Mouse (Mus musculus) forebrain, postnatal 0 days (tissue): ENCODE data around the gene Vsig10. TPM values are rescaled to one million over a fixed set of nuclear protein-coding genes. Genes with fewer than 3 reads are reported as not detected.

ENCODE experiments used
- ATAC-seq: fragments of 200-750 bp; cut with Nextera tagmentation; 2 replicates; pipeline ENCODE4 v1.8.0; 2017; ENCODE audit warnings: mild to moderate bottlenecking, moderate library complexity
- DNase-seq: peaks from one replicate; pipeline ENCODE4 v3.0.0-alpha.2; 2015
- H3K27ac ChIP-seq: fragments of 300-500 bp; sonication (generic); 2 replicates; pipeline ENCODE4 v1.5.1; 2014; ENCODE audit warnings: low read depth, mild to moderate bottlenecking, antibody characterized with exemption, low read length, moderate library complexity, mixed read lengths
- H3K27me3 ChIP-seq: fragments of 300-500 bp; sonication (generic); 2 replicates; pipeline ENCODE4 v1.6.1; 2014; ENCODE audit warnings: mild to moderate bottlenecking, low read length, mixed read lengths; ENCODE audit not compliant: insufficient read depth
- H3K36me3 ChIP-seq: fragments of 300-500 bp; sonication (generic); 2 replicates; pipeline ENCODE4 v1.6.1; 2014; ENCODE audit warnings: mild to moderate bottlenecking, moderate library complexity; ENCODE audit not compliant: insufficient read depth
- H3K4me1 ChIP-seq: fragments of 300-500 bp; sonication (generic); 2 replicates; pipeline ENCODE4 v1.6.1; 2014; ENCODE audit warnings: antibody characterized with exemption; ENCODE audit not compliant: insufficient read depth
- H3K4me2 ChIP-seq: fragments of 300-500 bp; sonication (generic); 2 replicates; pipeline ENCODE4 v1.6.1; 2014; ENCODE audit warnings: low read depth, mild to moderate bottlenecking, moderate library complexity
- H3K4me3 ChIP-seq: fragments of 300-500 bp; sonication (generic); 2 replicates; pipeline ENCODE4 v1.5.1; 2014; ENCODE audit warnings: low read depth, low read length, mixed read lengths
- H3K9ac ChIP-seq: fragments of 300-500 bp; sonication (generic); 2 replicates; pipeline ENCODE4 v1.6.1; 2014; ENCODE audit warnings: mild to moderate bottlenecking
- H3K9me3 ChIP-seq: fragments of 300-500 bp; sonication (generic); 2 replicates; pipeline ENCODE4 v1.6.1; 2016; ENCODE audit warnings: low read length
- CTCF ChIP-seq: sonication (generic); IDR thresholded peaks from 2 replicates; pipeline ENCODE4 v1.5.1; 2016; ENCODE audit warnings: antibody characterized with exemption, control low read depth, low read depth
- WGBS: fragments of 180-500 bp; shearing (Covaris S2); extraction: QIAGEN DNeasy Blood & Tissue Kit; methylation state at CpG from one replicate; pipeline ENCODE4 v1.1.7; 2014; 5-methylcytosine and 5-hydroxymethylcytosine counted together
- polyA plus RNA-seq: library from polyadenylated mRNA; unstranded; fragments of >200 nt; fragmentation: Nextera tagmentation; extraction: Ambion mirVana; gene quantifications from 2 replicates; pipeline ENCODE4 v1.2.1, GENCODE M21; 2015
- total RNA-seq: library from RNA; depleted of rRNA; stranded (reverse); fragments of >200 nt; gene quantifications from 2 replicates; pipeline ENCODE4 v1.2.3, GENCODE M21; 2014

Gene Vsig10
- total and polyA plus RNA-seq, 2 experiments from 2014 or later: 1.0 to 1.4 TPM

- DNase-seq (no peak), ATAC-seq (no peak)
- Histone ChIP-seq H3K36me3 (peaks cover 40% of the 10 kb centered on the region), H3K4me1 (peaks cover 12% of the 10 kb centered on the region), H3K9ac (no peak overlapping the region), H3K4me3 (no peak overlapping the region), H3K9me3 (no peaks in the 10 kb centered on the region), H3K27me3 (no peaks in the 10 kb centered on the region), H3K27ac (no peak overlapping the region), H3K4me2 (no peak overlapping the region)
- no peak for TF ChIP-seq CTCF
- 60% methylated on average over 15 of the region's 15 CpGs for WGBS
Observed at GRCm38 (mm10) chr5:117363066-117363782, 44.3 kb downstream of the Vsig10 start.

DNA sequence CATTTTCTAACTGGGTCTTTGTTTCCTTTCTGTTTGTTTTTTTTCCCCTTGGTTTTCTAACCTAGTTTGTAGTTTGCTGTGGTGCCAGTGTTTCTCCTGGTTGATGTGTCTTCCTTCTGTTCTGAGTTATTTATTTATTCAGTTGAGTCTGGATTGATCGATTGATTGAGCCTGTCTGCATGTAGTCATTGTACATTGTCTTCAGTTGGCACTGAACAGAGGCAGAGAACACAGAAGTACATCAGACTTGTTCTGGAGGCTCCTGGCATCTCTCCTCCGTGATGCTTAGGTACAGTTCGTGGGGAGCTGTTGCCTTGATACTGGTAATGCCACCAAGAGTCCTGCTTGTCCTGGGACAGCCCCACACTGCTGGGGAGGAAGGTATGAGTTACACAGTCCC, 45.9 kb downstream of the Vsig10 start:
- Histone ChIP-seq H3K36me3 (peaks cover 56% of the 10 kb centered on the region), H3K4me1 (peaks cover 11% of the 10 kb centered on the region), H3K4me2 (no peak overlapping the region), H3K4me3 (no peak overlapping the region), H3K9ac (no peak overlapping the region), H3K27me3 (no peaks in the 10 kb centered on the region), H3K9me3 (no peaks in the 10 kb centered on the region), H3K27ac (no peak overlapping the region)
- ATAC-seq (no peak), DNase-seq (no peak)
- 84% methylated on average over 3 of the region's 3 CpGs for WGBS
- no peak for TF ChIP-seq CTCF

- no peak for ATAC-seq
- H3K9me3 ChIP-seq: no peaks in the 10 kb centered on the region
- no peaks in the 10 kb centered on the region for H3K27me3 ChIP-seq
- DNase-seq: no peak
- H3K9ac ChIP-seq: no peak overlapping the region
- no peak for TF ChIP-seq CTCF
- no peak overlapping the region for H3K27ac ChIP-seq
- 91% methylated on average over 13 of the region's 13 CpGs for WGBS
- peaks cover 68% of the 10 kb centered on the region for H3K36me3 ChIP-seq
- H3K4me3 ChIP-seq: no peak overlapping the region
- no peak overlapping the region for H3K4me2 ChIP-seq
- H3K4me1 ChIP-seq: peaks cover under 1% of the 10 kb centered on the region
Observed at GRCm38 (mm10) chr5:117365904-117366561, 47.1 kb downstream of the Vsig10 start.

DNA sequence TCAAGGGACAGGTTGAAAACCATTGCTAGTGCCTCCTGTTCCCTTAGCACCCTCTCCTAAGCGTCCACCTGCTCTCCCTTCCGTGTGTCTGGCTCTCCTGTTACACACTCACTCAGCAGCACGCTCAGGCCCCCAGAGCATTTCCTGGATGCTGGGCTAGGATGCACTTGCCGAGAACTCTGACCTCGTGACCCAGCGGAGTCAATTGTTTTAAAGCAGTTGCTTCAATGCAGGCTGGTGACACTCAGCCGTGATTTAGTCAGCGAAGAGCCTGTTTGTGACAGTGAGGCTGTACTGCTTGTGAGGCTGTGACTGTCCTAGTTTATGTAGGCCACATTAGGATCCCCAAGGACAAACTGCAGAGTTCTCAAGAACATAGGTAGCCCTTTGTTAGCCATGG, 48.3 kb downstream of the Vsig10 start:
- no peak for ATAC-seq
- no peaks in the 10 kb centered on the region for H3K4me1 ChIP-seq
- H3K9me3 ChIP-seq: no peaks in the 10 kb centered on the region
- 68% methylated on average over 8 of the region's 8 CpGs for WGBS
- H3K4me2 ChIP-seq: no peak overlapping the region
- H3K27ac ChIP-seq: no peak overlapping the region
- no peaks in the 10 kb centered on the region for H3K27me3 ChIP-seq
- H3K4me3 ChIP-seq: no peak overlapping the region
- no peak for TF ChIP-seq CTCF
- peaks cover 80% of the 10 kb centered on the region for H3K36me3 ChIP-seq
- no peak overlapping the region for H3K9ac ChIP-seq
- DNase-seq: no peak

GRCm38 (mm10) chr5:117370592-117370991, 51.7 kb downstream of the Vsig10 start:
- Histone ChIP-seq H3K9ac (no peak overlapping the region), H3K9me3 (no peaks in the 10 kb centered on the region), H3K27me3 (no peaks in the 10 kb centered on the region), H3K36me3 (peaks cover 83% of the 10 kb centered on the region), H3K4me2 (no peak overlapping the region), H3K4me1 (no peaks in the 10 kb centered on the region), H3K4me3 (no peak overlapping the region), H3K27ac (no peak overlapping the region)
- DNase-seq (no peak), ATAC-seq (no peak)
- TF ChIP-seq CTCF: no peak
- WGBS: 73% methylated on average over 10 of the region's 10 CpGs

- WGBS: 96% methylated on average over 9 of the region's 9 CpGs
- Histone ChIP-seq H3K4me3 (no peak overlapping the region), H3K27ac (no peak overlapping the region), H3K4me1 (no peaks in the 10 kb centered on the region), H3K27me3 (no peaks in the 10 kb centered on the region), H3K9me3 (no peaks in the 10 kb centered on the region), H3K4me2 (no peak overlapping the region), H3K9ac (no peak overlapping the region), H3K36me3 (peaks cover 92% of the 10 kb centered on the region)
- no peak for TF ChIP-seq CTCF
- no peak for ATAC-seq
- no peak for DNase-seq
Observed at GRCm38 (mm10) chr5:117373418-117373817, 54.5 kb downstream of the Vsig10 start.

DNA sequence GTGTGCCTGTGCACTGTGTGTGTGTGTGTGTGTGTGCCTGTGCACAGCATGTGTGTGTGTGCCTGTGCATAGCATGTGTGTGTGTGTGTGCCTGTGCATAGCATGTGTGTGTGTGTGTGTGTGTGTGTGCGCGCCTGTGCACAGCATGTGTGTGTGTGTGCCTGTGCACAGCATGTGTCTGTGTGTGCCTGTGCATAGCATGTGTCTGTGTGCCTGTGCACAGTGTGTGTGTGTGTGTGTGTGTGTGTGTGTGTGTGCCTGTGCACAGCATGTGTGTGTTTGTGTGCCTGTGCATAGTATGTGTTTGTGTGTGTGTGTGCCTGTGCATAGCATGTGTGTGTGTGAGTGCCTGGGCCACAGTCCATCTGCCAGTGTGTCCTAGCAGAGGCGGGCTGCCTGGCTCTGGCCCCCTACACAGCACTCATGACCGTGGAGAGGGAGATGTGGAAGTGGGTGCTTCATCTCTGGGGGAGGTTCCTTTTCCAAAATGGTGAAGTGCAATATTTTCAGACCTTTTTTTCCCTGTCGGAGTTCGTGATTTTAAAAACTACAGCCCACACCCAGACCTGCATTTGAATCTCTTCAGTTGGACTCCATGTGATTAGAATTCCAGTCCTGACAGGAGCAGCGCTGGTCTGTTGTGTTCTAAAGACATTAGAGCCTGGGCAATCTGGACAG, 55.6 kb downstream of the Vsig10 start:
- H3K4me3 ChIP-seq: no peak overlapping the region
- no peak overlapping the region for H3K4me2 ChIP-seq
- no peaks in the 10 kb centered on the region for H3K9me3 ChIP-seq
- peaks cover 91% of the 10 kb centered on the region for H3K36me3 ChIP-seq
- H3K27me3 ChIP-seq: no peaks in the 10 kb centered on the region
- ATAC-seq (no peak), DNase-seq (no peak)
- H3K4me1 ChIP-seq: no peaks in the 10 kb centered on the region
- no peak overlapping the region for H3K27ac ChIP-seq
- no peak overlapping the region for H3K9ac ChIP-seq
- TF ChIP-seq CTCF: no peak
- WGBS: 84% methylated on average over 7 of the region's 7 CpGs
